Mouse (Mus musculus) embryonic facial prominence, embryonic 10.5 days (tissue): ENCODE data around the gene Tmem109. TPM values are rescaled to one million over a fixed set of nuclear protein-coding genes. Genes with fewer than 3 reads are reported as not detected.

Source experiments
- DNase-seq: peaks from one replicate; pipeline ENCODE4 v3.0.0-alpha.2; 2017; ENCODE audit warnings: low spot score
- H3K27ac ChIP-seq: fragments of 300-500 bp; sonication (generic); replicated peaks from 2 replicates; pipeline ENCODE4 v1.5.1; 2016; ENCODE audit warnings: mild to moderate bottlenecking
- H3K27me3 ChIP-seq: fragments of 300-500 bp; sonication (generic); replicated peaks from 2 replicates; pipeline ENCODE4 v1.6.1; 2016; ENCODE audit warnings: low read depth, mild to moderate bottlenecking; ENCODE audit not compliant: poor library complexity, severe bottlenecking
- H3K36me3 ChIP-seq: fragments of 300-500 bp; sonication (generic); replicated peaks from 2 replicates; pipeline ENCODE4 v1.6.1; 2016; ENCODE audit warnings: mild to moderate bottlenecking, moderate library complexity
- H3K4me1 ChIP-seq: fragments of 300-500 bp; sonication (generic); 2 replicates; pipeline ENCODE4 v1.6.1; 2016
- H3K4me3 ChIP-seq: fragments of 300-500 bp; sonication (generic); 2 replicates; pipeline ENCODE4 v1.5.1; 2016; ENCODE audit warnings: mild to moderate bottlenecking, moderate library complexity
- H3K9me3 ChIP-seq: fragments of 300-500 bp; sonication (generic); 2 replicates; pipeline ENCODE4 v1.6.1; 2016; ENCODE audit warnings: mild to moderate bottlenecking
- WGBS: fragments of 180-500 bp; shearing (Covaris S2); methylation state at CpG from one replicate; pipeline ENCODE4 v1.1.7; 2016; 5-methylcytosine and 5-hydroxymethylcytosine counted together
- polyA plus RNA-seq: library from polyadenylated mRNA; unstranded; fragments of >200 nt; fragmentation: Nextera tagmentation; extraction: Ambion mirVana; gene quantifications from 2 replicates; pipeline ENCODE4 v1.2.1, GENCODE M21; 2016

Gene Tmem109
- polyA plus RNA-seq, 1 experiment from 2014 or later, result 60.8 TPM

- 87% methylated on average over 16 of the region's 16 CpGs for WGBS
- Histone ChIP-seq H3K4me1 (no peaks in the 10 kb centered on the region), H3K4me3 (no peak within 1 kb of the TSS), H3K9me3 (no peaks in the 10 kb centered on the region), H3K27me3 (no peaks in the 10 kb centered on the region; the same call in 1 of the 2 replicates), H3K27ac (no peak within 1 kb of the TSS; the same call in 1 of the 2 replicates), H3K36me3 (no peaks in the 10 kb centered on the region)
- no peak for DNase-seq
Measured at GRCm38 (mm10) chr19:10829436-10830175, 52.2 kb downstream of the Tmem109 start, which contains the start of gene Cd6. Gene Cd6, minus strand, starts transcription at chr19:10830058.

GRCm38 (mm10) chr19:10828321-10828720 is 53.5 kb downstream of the Tmem109 start:
- H3K36me3 ChIP-seq, result no peaks in the 10 kb centered on the region
- DNase-seq, result no peak
- H3K4me3 ChIP-seq, result no peak overlapping the region
- no peak overlapping the region for H3K27ac ChIP-seq
- H3K9me3 ChIP-seq, result no peaks in the 10 kb centered on the region
- H3K27me3 ChIP-seq, result no peaks in the 10 kb centered on the region
- H3K4me1 ChIP-seq, result no peaks in the 10 kb centered on the region
- WGBS, result 89% methylated on average over 5 of the region's 5 CpGs

- 91% methylated on average over 7 of the region's 7 CpGs for WGBS
- Histone ChIP-seq H3K4me3 (no peak overlapping the region), H3K9me3 (no peaks in the 10 kb centered on the region), H3K27me3 (no peaks in the 10 kb centered on the region), H3K4me1 (no peaks in the 10 kb centered on the region), H3K36me3 (no peaks in the 10 kb centered on the region), H3K27ac (no peak overlapping the region)
- DNase-seq, result no peak
Measured at GRCm38 (mm10) chr19:10824061-10824460, 57.7 kb downstream of the Tmem109 start.

DNA sequence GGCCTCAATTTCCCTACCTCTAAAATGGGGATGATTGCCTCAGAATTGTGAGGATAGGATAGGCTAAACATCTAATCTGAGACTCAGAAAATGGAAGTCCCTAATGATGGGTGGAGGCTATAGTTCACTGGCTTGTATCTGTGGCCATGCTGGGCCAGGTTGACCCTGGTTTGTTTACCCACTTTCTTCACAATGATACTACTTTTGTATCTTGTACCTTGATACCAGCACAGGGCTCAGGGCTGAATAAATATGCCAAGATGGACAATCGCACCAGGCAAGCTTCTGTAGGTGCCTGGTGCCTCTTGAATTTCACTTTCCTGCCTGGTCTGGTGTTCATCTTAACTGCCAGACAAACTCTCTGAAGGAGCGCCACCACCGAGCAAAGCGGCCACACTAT is 59.3 kb downstream of the Tmem109 start:
- WGBS, result 91% methylated on average over 4 of the region's 4 CpGs

GRCm38 (mm10) chr19:10821319-10821718 is 60.5 kb downstream of the Tmem109 start:
- Histone ChIP-seq H3K27ac (no peak overlapping the region), H3K9me3 (no peaks in the 10 kb centered on the region), H3K36me3 (no peaks in the 10 kb centered on the region), H3K27me3 (no peaks in the 10 kb centered on the region), H3K4me1 (peaks cover 10% of the 10 kb centered on the region), H3K4me3 (no peak overlapping the region)
- WGBS, result 73% methylated on average over 7 of the region's 7 CpGs
- DNase-seq, result no peak

More for the DNA sequence above, 59.3 kb downstream of the Tmem109 start:
- Histone ChIP-seq H3K27ac (no peak overlapping the region), H3K9me3 (no peaks in the 10 kb centered on the region), H3K4me3 (no peak overlapping the region), H3K27me3 (no peaks in the 10 kb centered on the region), H3K4me1 (peaks cover 10% of the 10 kb centered on the region), H3K36me3 (no peaks in the 10 kb centered on the region)
- no peak for DNase-seq

Other genes starting within 250 kb of the Tmem109 start
- 1.8 and 2.0 TPM in 2 replicates for gene Vwce, start 247.8 kb downstream of the Tmem109 start, polyA plus RNA-seq
- not detected in 2 replicates for gene Pga5, start 203.9 kb downstream of the Tmem109 start, polyA plus RNA-seq
- 37.6 and 40.8 TPM in 2 replicates for gene Vps37c, start 193.3 kb downstream of the Tmem109 start, polyA plus RNA-seq
- 0.15 and 0.19 TPM in 2 replicates for gene Cd5, start 143.0 kb downstream of the Tmem109 start, polyA plus RNA-seq
- gene Cd6, start 51.9 kb downstream of the Tmem109 start, polyA plus RNA-seq, result 0.09 and 0.15 TPM in 2 replicates
- gene Slc15a3, start 42.3 kb downstream of the Tmem109 start, polyA plus RNA-seq, result 0.43 and 0.77 TPM in 2 replicates
- 139 and 142 TPM in 2 replicates for gene Tmem132a, start 12.1 kb downstream of the Tmem109 start, polyA plus RNA-seq
- gene Prpf19, start 13.2 kb upstream of the Tmem109 start, polyA plus RNA-seq, result 38.9 and 42.0 TPM in 2 replicates
- gene Zp1, start 38.6 kb upstream of the Tmem109 start, polyA plus RNA-seq, result not detected in 2 replicates
- 0.09 TPM in 1 of 2 replicates, not detected in the other for gene Ptgdr2, start 55.2 kb upstream of the Tmem109 start, polyA plus RNA-seq
- gene Ccdc86, start 67.3 kb upstream of the Tmem109 start, polyA plus RNA-seq, result 47.2 and 51.5 TPM in 2 replicates
- not detected in 2 replicates for gene Ms4a10, start 92.7 kb upstream of the Tmem109 start, polyA plus RNA-seq
- gene Ms4a15, start 111.2 kb upstream of the Tmem109 start, polyA plus RNA-seq, result not detected in 2 replicates
- not detected in 2 replicates for gene Ms4a18, start 136.0 kb upstream of the Tmem109 start, polyA plus RNA-seq
- gene Ms4a8a, start 199.1 kb upstream of the Tmem109 start, polyA plus RNA-seq, result not detected in 2 replicates
- gene 1700017D01Rik, start 248.9 kb upstream of the Tmem109 start, polyA plus RNA-seq, result not detected in 2 replicates